ENCODE assay signal across 8 mouse cellular contexts in genomic region chr4:34882291-34882769, GRCm38 (mm10). TPM values are rescaled to one million over a fixed set of nuclear protein-coding genes. Genes with fewer than 3 reads are reported as not detected.
DNase-seq lines count a peak whose midpoint lies in the region; ATAC-seq and TF ChIP-seq lines count a peak whose summit lies in the region.

No protein-coding gene starts in this region.

- peak overlapping the region; percentile 100 for H3K9ac ChIP-seq in forebrain, embryonic 12.5 days
- peak overlapping the region; percentile 99 for H3K9ac ChIP-seq in hindbrain, embryonic 16.5 days (ENCODE audit: low read depth, low read length)
- peak overlapping the region; percentile 89 for H3K9ac ChIP-seq in liver, embryonic 11.5 days (ENCODE audit: low read depth, low read length)
- peak overlapping the region; percentile 96 for H3K9ac ChIP-seq in midbrain, postnatal 0 days (replicated peaks; ENCODE audit: low read length, poor library complexity, severe bottlenecking)
- peak overlapping the region; percentile 98 for H3K9ac ChIP-seq in stomach, embryonic 15.5 days

- no peak for DNase-seq in gastrocnemius, adult 2 months
- no peak for DNase-seq in gastrocnemius, postnatal 36 days
- DNase-seq in liver, embryonic 11.5 days (ENCODE audit: low spot score) = peak; percentile 75
- peak; percentile 77 for DNase-seq in midbrain, postnatal 0 days (ENCODE audit: low spot score)

- H3K27ac ChIP-seq in gastrocnemius, adult 2 months = peak overlapping the region; percentile 96
- peak overlapping the region; percentile 88 for H3K27ac ChIP-seq in bone marrow macrophage, adult 2 months (ENCODE audit: insufficient read depth, low read depth, low read length)
- H3K27ac ChIP-seq in forebrain, embryonic 12.5 days = peak overlapping the region; percentile 99
- H3K27ac ChIP-seq in hindbrain, embryonic 16.5 days (ENCODE audit: low read depth, low read length) = peak overlapping the region; percentile 99
- peak overlapping the region; percentile 96 for H3K27ac ChIP-seq in liver, embryonic 11.5 days (ENCODE audit: low read depth, low read length)
- peak overlapping the region; percentile 96 for H3K27ac ChIP-seq in midbrain, postnatal 0 days (ENCODE audit: low read depth, low read length)
- peak overlapping the region; percentile 98 for H3K27ac ChIP-seq in stomach, embryonic 15.5 days

- no peaks in the 10 kb centered on the region for H3K9me3 ChIP-seq in forebrain, embryonic 12.5 days
- H3K9me3 ChIP-seq in hindbrain, embryonic 16.5 days (ENCODE audit: control insufficient read depth, low read length) = no peaks in the 10 kb centered on the region
- H3K9me3 ChIP-seq in liver, embryonic 11.5 days (ENCODE audit: control insufficient read depth, low read length) = no peaks in the 10 kb centered on the region
- no peaks in the 10 kb centered on the region for H3K9me3 ChIP-seq in midbrain, postnatal 0 days (ENCODE audit: low read length)
- no peaks in the 10 kb centered on the region for H3K9me3 ChIP-seq in stomach, embryonic 15.5 days

- ATAC-seq in forebrain, embryonic 12.5 days (ENCODE audit: low FRiP score) = peak; percentile 83
- peak; percentile 76 for ATAC-seq in hindbrain, embryonic 16.5 days
- peak; percentile 60 for ATAC-seq in liver, embryonic 11.5 days (replicated peaks; ENCODE audit: low FRiP score)
- ATAC-seq in midbrain, postnatal 0 days (ENCODE audit: low FRiP score) = peak; percentile 68
- ATAC-seq in stomach, embryonic 15.5 days (ENCODE audit: insufficient read depth, low FRiP score, low read depth) = peak; percentile 65

- peaks cover 11% of the 10 kb centered on the region for H3K4me1 ChIP-seq in bone marrow macrophage, adult 2 months (ENCODE audit: control insufficient read depth, insufficient read depth, low read length)
- peaks cover 28% of the 10 kb centered on the region for H3K4me1 ChIP-seq in forebrain, embryonic 12.5 days
- H3K4me1 ChIP-seq in hindbrain, embryonic 16.5 days (ENCODE audit: control insufficient read depth, insufficient read depth, low read depth, low read length) = peaks cover 22% of the 10 kb centered on the region
- H3K4me1 ChIP-seq in liver, embryonic 11.5 days (replicated peaks; ENCODE audit: control insufficient read depth, insufficient read depth, low read length) = peaks cover 19% of the 10 kb centered on the region; the same call in 1 of the 2 replicates
- peaks cover 12% of the 10 kb centered on the region for H3K4me1 ChIP-seq in midbrain, postnatal 0 days (ENCODE audit: insufficient read depth, low read length)
- peaks cover 11% of the 10 kb centered on the region for H3K4me1 ChIP-seq in stomach, embryonic 15.5 days

- H3K4me3 ChIP-seq in gastrocnemius, adult 2 months = peak overlapping the region; percentile 95
- peak overlapping the region; percentile 99 for H3K4me3 ChIP-seq in bone marrow macrophage, adult 2 months (ENCODE audit: insufficient read depth, low read length)
- H3K4me3 ChIP-seq in forebrain, embryonic 12.5 days (replicated peaks) = peak overlapping the region; percentile 94
- peak overlapping the region; percentile 85 for H3K4me3 ChIP-seq in hindbrain, embryonic 16.5 days (ENCODE audit: low read length)
- peak overlapping the region; percentile 77 for H3K4me3 ChIP-seq in liver, embryonic 11.5 days (ENCODE audit: low read depth, low read length)
- peak overlapping the region; percentile 99 for H3K4me3 ChIP-seq in midbrain, postnatal 0 days (ENCODE audit: low read depth, low read length)
- peak overlapping the region; percentile 96 for H3K4me3 ChIP-seq in stomach, embryonic 15.5 days (replicated peaks)

- under 1% methylated on average over 44 of the region's 58 CpGs for WGBS in forebrain, embryonic 12.5 days
- under 1% methylated on average over 48 of the region's 58 CpGs for WGBS in hindbrain, embryonic 16.5 days
- WGBS in liver, embryonic 11.5 days = under 1% methylated on average over 54 of the region's 58 CpGs
- under 1% methylated on average over 22 of the region's 58 CpGs for WGBS in midbrain, postnatal 0 days
- WGBS in stomach, embryonic 15.5 days = under 1% methylated on average over 50 of the region's 58 CpGs

- intact Hi-C loops in gastrocnemius, adult 2 months (cut with DNase I) = loop anchor here (5.0 kb wide), 1 partner anchor 105 kb away; the partner anchor contains the start of gene Smim8
- intact Hi-C loops in gastrocnemius, postnatal 36 days (cut with DNase I) = no loop called here

- H3K4me2 ChIP-seq in forebrain, embryonic 12.5 days = peak overlapping the region; percentile 70
- H3K4me2 ChIP-seq in hindbrain, embryonic 16.5 days (ENCODE audit: low read length) = peak overlapping the region; percentile 77
- H3K4me2 ChIP-seq in liver, embryonic 11.5 days = peak overlapping the region; percentile 89
- H3K4me2 ChIP-seq in midbrain, postnatal 0 days (ENCODE audit: low read depth, low read length, poor library complexity, severe bottlenecking) = peak overlapping the region; percentile 59
- H3K4me2 ChIP-seq in stomach, embryonic 15.5 days = peak overlapping the region; percentile 80

- peaks cover 9% of the 10 kb centered on the region for H3K36me3 ChIP-seq in forebrain, embryonic 12.5 days (replicated peaks)
- no peaks in the 10 kb centered on the region for H3K36me3 ChIP-seq in hindbrain, embryonic 16.5 days (ENCODE audit: control insufficient read depth, insufficient read depth, low read length)
- H3K36me3 ChIP-seq in liver, embryonic 11.5 days (ENCODE audit: control insufficient read depth, insufficient read depth, low read length) = no peaks in the 10 kb centered on the region
- H3K36me3 ChIP-seq in midbrain, postnatal 0 days (ENCODE audit: insufficient read depth, low read length) = no peaks in the 10 kb centered on the region
- H3K36me3 ChIP-seq in stomach, embryonic 15.5 days = peaks cover 2% of the 10 kb centered on the region; the same call in 1 of the 2 replicates

- TF ChIP-seq CTCF in gastrocnemius, adult 2 months (IDR thresholded peaks at IDR 0.05) = no peak
- TF ChIP-seq CTCF in bone marrow macrophage, adult 2 months (IDR thresholded peaks at IDR 0.05; ENCODE audit: low read depth, low read length) = no peak
- TF ChIP-seq CTCF in midbrain, postnatal 0 days (IDR thresholded peaks at IDR 0.05) = no peak

- no peaks in the 10 kb centered on the region for H3K27me3 ChIP-seq in forebrain, embryonic 12.5 days
- H3K27me3 ChIP-seq in hindbrain, embryonic 16.5 days (replicated peaks; ENCODE audit: control insufficient read depth, insufficient read depth, low read length) = no peaks in the 10 kb centered on the region
- H3K27me3 ChIP-seq in liver, embryonic 11.5 days (replicated peaks; ENCODE audit: control insufficient read depth, insufficient read depth, low read length) = no peaks in the 10 kb centered on the region
- no peaks in the 10 kb centered on the region for H3K27me3 ChIP-seq in midbrain, postnatal 0 days (ENCODE audit: insufficient read depth, low read length)
- no peaks in the 10 kb centered on the region for H3K27me3 ChIP-seq in stomach, embryonic 15.5 days (replicated peaks)

- no peak for TF ChIP-seq POLR2A in bone marrow macrophage, adult 2 months (IDR thresholded peaks at IDR 0.05; ENCODE audit: borderline replicate concordance, low read depth, low read length)

RNA-seq across cellular contexts. Expression of gene Zfp292, which starts 0.4 kb away (rescaled TPM):
- 10 to 100 TPM in 1 of 2 experiments, 1 to 10 TPM in 1; 9.2 to 11.0 TPM for total RNA-seq in gastrocnemius, adult 2 months (2021)
- 1 to 10 TPM; 5.6 to 8.0 TPM for total RNA-seq in gastrocnemius, postnatal 36 days (2021)
- polyA plus RNA-seq in bone marrow macrophage, adult 2 months (2012; ENCODE audit: insufficient read depth, insufficient read length, missing spikeins) = 13.9 and 14.8 TPM in 2 replicates
- 45.5 and 46.8 TPM in 2 replicates for polyA plus RNA-seq in forebrain, embryonic 12.5 days (2016; fragmentation: Nextera tagmentation; extraction: Ambion mirVana)
- 19.1 and 21.3 TPM in 2 replicates for polyA plus RNA-seq in hindbrain, embryonic 16.5 days (2015; fragmentation: Nextera tagmentation; extraction: Ambion mirVana)
- 16.2 and 16.8 TPM in 2 replicates for polyA plus RNA-seq in liver, embryonic 11.5 days (2014; fragmentation: Nextera tagmentation; extraction: Ambion mirVana)
- total RNA-seq in midbrain, postnatal 0 days (2014; rRNA removed) = 36.5 and 42.4 TPM in 2 replicates
- polyA plus RNA-seq in midbrain, postnatal 0 days (2015; fragmentation: Nextera tagmentation; extraction: Ambion mirVana) = 15.9 and 18.9 TPM in 2 replicates
- polyA plus RNA-seq in stomach, embryonic 15.5 days (2015; fragmentation: Nextera tagmentation; extraction: Ambion mirVana) = 15.4 and 17.5 TPM in 2 replicates

RNA-seq across cellular contexts. Expression of gene Cga, which starts 11.2 kb away (rescaled TPM):
- total RNA-seq in gastrocnemius, adult 2 months (2021) = not detected
- total RNA-seq in gastrocnemius, postnatal 36 days (2021) = not detected
- polyA plus RNA-seq in bone marrow macrophage, adult 2 months (2012; ENCODE audit: insufficient read depth, insufficient read length, missing spikeins) = not detected in 2 replicates
- 0.34 TPM in 1 of 2 replicates, not detected in the other for polyA plus RNA-seq in forebrain, embryonic 12.5 days (2016; fragmentation: Nextera tagmentation; extraction: Ambion mirVana)
- polyA plus RNA-seq in hindbrain, embryonic 16.5 days (2015; fragmentation: Nextera tagmentation; extraction: Ambion mirVana) = 0.48 TPM in 1 of 2 replicates, not detected in the other
- 0.29 TPM in 1 of 2 replicates, not detected in the other for polyA plus RNA-seq in liver, embryonic 11.5 days (2014; fragmentation: Nextera tagmentation; extraction: Ambion mirVana)
- not detected in 2 replicates for total RNA-seq in midbrain, postnatal 0 days (2014; rRNA removed)
- polyA plus RNA-seq in midbrain, postnatal 0 days (2015; fragmentation: Nextera tagmentation; extraction: Ambion mirVana) = 0.26 TPM in 1 of 2 replicates, not detected in the other
- not detected in 2 replicates for polyA plus RNA-seq in stomach, embryonic 15.5 days (2015; fragmentation: Nextera tagmentation; extraction: Ambion mirVana)

Comparison
In these comparisons a context has a peak if more than half of its experiments do, and no peak if none do; other contexts are left out.
1. DNase-seq: peak in liver, embryonic 11.5 days (single experiment) and midbrain, postnatal 0 days (single experiment); none in gastrocnemius, adult 2 months (single experiment) and gastrocnemius, postnatal 36 days (0 of 2).
2. Peak in every context shown above with its lines, with median percentiles within 50 percentile points of each other: H3K27ac ChIP-seq, H3K4me3 ChIP-seq, ATAC-seq, H3K4me2 ChIP-seq and H3K9ac ChIP-seq.